Mouse (Mus musculus): ENCODE measurements around the gene Dbf4.

DNA sequence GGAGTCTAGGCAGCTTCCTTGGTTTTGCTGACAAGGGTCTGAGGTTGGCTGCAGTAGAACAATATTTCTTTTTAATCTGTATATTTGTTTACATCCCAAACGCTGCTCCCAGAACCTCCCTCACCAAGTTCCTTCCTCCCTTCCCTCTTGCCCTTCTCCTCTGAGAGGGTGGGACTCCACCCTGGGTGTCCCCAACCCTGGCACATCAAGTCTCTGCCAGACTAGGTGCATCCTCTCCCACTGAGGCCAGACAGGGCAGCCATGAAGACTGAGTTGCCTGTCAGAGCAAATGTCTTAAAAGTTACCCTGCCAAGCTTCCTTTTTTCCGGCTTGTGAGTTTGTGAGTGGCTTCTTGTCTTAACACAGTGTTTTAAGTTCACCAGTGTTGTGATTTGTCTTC is 16.6 kb upstream of the Dbf4 start:
- no peak for TF ChIP-seq CTCF (IDR thresholded peaks at IDR 0.05; ENCODE audit: low read depth)
- no peak for TF ChIP-seq EP300 (optimal IDR thresholded peaks at IDR 0.05)
